Mouse (Mus musculus) spleen, adult 2 months (tissue): ENCODE measurements around the gene Rhbdl1.

Experiments used
- CTCF ChIP-seq: fragments of 200-500 bp; IDR thresholded peaks from 2 replicates; pipeline ENCODE4 v1.5.1; 2011; ENCODE audit warnings: mild to moderate bottlenecking, inconsistent platforms; ENCODE audit not compliant: insufficient read depth, insufficient read length, insufficient replicate concordance; ENCODE audit errors: extremely low read depth
- POLR2A ChIP-seq: fragments of 200-500 bp; IDR thresholded peaks from 2 replicates; pipeline ENCODE4 v1.6.1; 2011; ENCODE audit warnings: low read depth, low read length, inconsistent platforms

- TF ChIP-seq CTCF (no peak), POLR2A (no peak)
Measured at GRCm38 (mm10) chr17:25842509-25842908, 5.4 kb upstream of the Rhbdl1 start.
